Mouse (Mus musculus) embryonic facial prominence, embryonic 11.5 days (tissue): ENCODE results near the gene Zfp143. TPM values are rescaled to one million over a fixed set of nuclear protein-coding genes. Genes with fewer than 3 reads are reported as not detected.
"Not testable (repeated sequence)": the region's sequence is repeated elsewhere in the genome, so short reads cannot be mapped to it uniquely, and the experiment has no call there.

Experiments used
- ATAC-seq: fragments of 200-750 bp; cut with Nextera tagmentation; replicated peaks from 2 replicates; pipeline ENCODE4 v1.8.0; 2017; ENCODE audit warnings: low read depth; ENCODE audit not compliant: insufficient number of reproducible peaks, low FRiP score, low TSS enrichment
- DNase-seq: peaks from one replicate; pipeline ENCODE4 v3.0.0-alpha.2; 2015; ENCODE audit warnings: low spot score
- H3K27ac ChIP-seq: fragments of 300-500 bp; sonication (generic); replicated peaks from 2 replicates; pipeline ENCODE4 v1.5.1; 2014; ENCODE audit warnings: mild to moderate bottlenecking, low read depth, low read length, control low read depth
- H3K27me3 ChIP-seq: fragments of 300-500 bp; sonication (generic); 2 replicates; pipeline ENCODE4 v1.6.1; 2014; ENCODE audit warnings: mild to moderate bottlenecking, low read length, moderate library complexity, mixed read lengths; ENCODE audit not compliant: control insufficient read depth, insufficient read depth
- H3K36me3 ChIP-seq: fragments of 300-500 bp; sonication (generic); replicated peaks from 2 replicates; pipeline ENCODE4 v1.6.1; 2014; ENCODE audit warnings: low read depth, mild to moderate bottlenecking, low read length, moderate library complexity, mixed read lengths; ENCODE audit not compliant: control insufficient read depth, insufficient read depth
- H3K4me1 ChIP-seq: fragments of 300-500 bp; sonication (generic); 2 replicates; pipeline ENCODE4 v1.6.1; 2014; ENCODE audit warnings: low read length, mixed read lengths; ENCODE audit not compliant: control insufficient read depth, insufficient read depth
- H3K4me2 ChIP-seq: fragments of 300-500 bp; sonication (generic); 2 replicates; pipeline ENCODE4 v1.6.1; 2014; ENCODE audit warnings: low read depth, mild to moderate bottlenecking, control low read depth, low read length, moderate library complexity
- H3K4me3 ChIP-seq: fragments of 300-500 bp; sonication (generic); 2 replicates; pipeline ENCODE4 v1.5.1; 2014; ENCODE audit warnings: low read depth, low read length, control low read depth
- H3K9ac ChIP-seq: fragments of 300-500 bp; sonication (generic); replicated peaks from 2 replicates; pipeline ENCODE4 v1.6.1; 2014; ENCODE audit warnings: mild to moderate bottlenecking, control low read depth, low read length
- H3K9me3 ChIP-seq: fragments of 300-500 bp; sonication (generic); replicated peaks from 2 replicates; pipeline ENCODE4 v1.6.1; 2016; ENCODE audit warnings: mild to moderate bottlenecking, low read length, inconsistent platforms, mixed read lengths; ENCODE audit not compliant: control insufficient read depth
- WGBS: fragments of 180-500 bp; shearing (Covaris S2); extraction: QIAGEN DNeasy Blood & Tissue Kit; methylation state at CpG from one replicate; pipeline ENCODE4 v1.1.7; 2014; 5-methylcytosine and 5-hydroxymethylcytosine counted together
- polyA plus RNA-seq: library from polyadenylated mRNA; unstranded; fragments of >200 nt; fragmentation: Nextera tagmentation; extraction: Ambion mirVana; gene quantifications from 2 replicates; pipeline ENCODE4 v1.2.1, GENCODE M21; 2014

Zfp143 gene
- polyA plus RNA-seq, 1 experiment from 2014 or later = 27.5 TPM

DNA sequence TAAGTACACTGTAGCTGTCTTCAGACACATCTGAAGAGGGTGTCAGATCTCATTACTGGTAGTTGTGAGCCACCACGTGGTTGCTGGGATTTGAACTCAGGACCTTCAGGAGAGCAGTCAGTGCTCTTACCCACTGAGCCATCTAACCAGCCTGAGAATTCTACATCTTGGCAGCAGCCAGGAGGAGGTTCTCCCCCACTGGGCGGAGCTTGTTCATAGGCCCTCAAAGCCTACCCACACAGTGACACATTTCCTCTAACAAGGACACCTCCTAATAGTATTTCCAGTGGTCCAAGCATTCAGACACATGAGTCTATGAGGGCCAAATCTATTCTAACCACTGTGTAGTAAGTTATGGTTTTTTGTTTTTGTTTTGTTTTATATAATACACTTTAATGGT is 67.5 kb downstream of the Zfp143 start:
- WGBS = 85% methylated on average over 2 of the region's 2 CpGs
- ATAC-seq = no peak

DNA sequence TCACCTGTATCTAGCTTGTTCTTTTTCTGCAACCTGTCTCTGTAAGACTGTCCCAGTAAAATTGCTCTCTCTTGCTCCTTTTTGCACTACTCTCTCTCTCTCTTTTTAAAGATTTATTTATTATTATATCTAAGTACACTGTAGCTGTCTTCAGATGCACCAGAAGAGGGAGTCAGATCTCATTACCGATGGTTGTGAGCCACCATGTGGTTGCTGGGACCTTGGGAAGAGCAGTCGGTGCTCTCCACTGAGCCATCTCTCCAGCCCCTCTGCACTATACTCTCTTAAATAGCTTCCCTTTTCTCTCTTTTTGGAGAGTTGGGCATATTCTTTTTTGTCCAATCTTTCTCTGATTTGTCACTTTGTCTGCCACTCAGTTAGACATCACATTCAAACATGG is 71.3 kb downstream of the Zfp143 start:
- not testable (repeated sequence) for H3K4me2 ChIP-seq, H3K9me3 ChIP-seq, DNase-seq, H3K27me3 ChIP-seq, H3K9ac ChIP-seq, H3K27ac ChIP-seq, H3K36me3 ChIP-seq, H3K4me3 ChIP-seq, ATAC-seq, H3K4me1 ChIP-seq
- 78% methylated on average over 2 of the region's 2 CpGs for WGBS

More for the DNA sequence above, 67.5 kb downstream of the Zfp143 start:
- Histone ChIP-seq H3K27me3 (no peaks in the 10 kb centered on the region), H3K9ac (no peak overlapping the region), H3K9me3 (no peaks in the 10 kb centered on the region), H3K27ac (no peak overlapping the region), H3K4me2 (no peak overlapping the region), H3K36me3 (peaks cover 5% of the 10 kb centered on the region), H3K4me1 (no peaks in the 10 kb centered on the region), H3K4me3 (no peak overlapping the region)
- no peak for DNase-seq

DNA sequence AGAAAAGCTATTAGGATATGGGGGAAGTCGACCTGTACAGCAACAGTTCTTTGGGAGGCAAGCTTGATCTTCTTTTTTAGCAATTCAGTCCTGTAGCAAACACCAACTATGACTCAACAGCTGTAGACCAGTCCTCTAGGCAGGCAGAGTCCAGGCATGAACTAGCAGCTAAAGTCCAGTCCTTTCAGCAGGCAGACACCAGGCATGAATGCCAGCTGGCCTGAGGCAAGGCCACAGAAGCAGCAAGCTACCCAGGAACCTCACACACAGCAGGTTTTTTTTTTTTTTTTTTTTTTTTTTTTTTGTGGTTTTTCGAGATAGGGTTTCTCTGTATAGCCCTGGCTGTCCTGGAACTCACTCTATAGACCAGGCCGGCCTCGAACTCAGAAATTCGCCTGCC is 73.0 kb downstream of the Zfp143 start:
- Histone ChIP-seq H3K9ac (no peak overlapping the region), H3K36me3 (peaks cover 14% of the 10 kb centered on the region)
- WGBS = 90% methylated on average over 4 of the region's 5 CpGs

DNA sequence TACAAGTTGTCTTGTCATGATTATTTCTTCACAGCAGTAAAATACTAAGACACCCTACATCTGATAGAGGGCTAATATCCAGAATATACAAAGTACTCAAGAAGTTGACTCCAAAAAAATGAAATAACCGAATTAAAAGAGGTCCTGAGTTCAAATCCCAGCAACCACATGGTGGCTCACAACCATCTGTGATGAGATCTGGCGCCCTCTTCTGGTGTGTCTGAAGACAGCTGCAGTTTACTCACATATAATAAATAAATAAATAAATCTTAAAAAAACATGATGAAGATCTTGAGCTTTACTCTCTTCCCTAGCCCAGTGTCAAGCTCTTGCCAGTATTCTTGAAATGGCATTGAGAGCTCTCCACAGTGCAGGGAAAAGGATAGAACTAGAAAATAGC is 77.5 kb downstream of the Zfp143 start:
- ATAC-seq (no peak), DNase-seq (no peak)
- peaks cover 16% of the 10 kb centered on the region for H3K36me3 ChIP-seq
- 90% methylated on average over 2 of the region's 2 CpGs for whole genome bisulfite sequencing
- H3K9ac ChIP-seq = no peak overlapping the region
- no peaks in the 10 kb centered on the region for H3K4me1 ChIP-seq
- no peak overlapping the region for H3K4me2 ChIP-seq
- no peak overlapping the region for H3K4me3 ChIP-seq
- no peaks in the 10 kb centered on the region for H3K9me3 ChIP-seq
- H3K27ac ChIP-seq = no peak overlapping the region
- no peaks in the 10 kb centered on the region for H3K27me3 ChIP-seq

More for the DNA sequence above, 73.0 kb downstream of the Zfp143 start:
- ATAC-seq (no peak), DNase-seq (no peak)
- no peaks in the 10 kb centered on the region for H3K27me3 ChIP-seq
- no peak overlapping the region for H3K4me2 ChIP-seq
- H3K9me3 ChIP-seq = no peaks in the 10 kb centered on the region
- no peak overlapping the region for H3K27ac ChIP-seq
- H3K4me1 ChIP-seq = no peaks in the 10 kb centered on the region
- no peak overlapping the region for H3K4me3 ChIP-seq

DNA sequence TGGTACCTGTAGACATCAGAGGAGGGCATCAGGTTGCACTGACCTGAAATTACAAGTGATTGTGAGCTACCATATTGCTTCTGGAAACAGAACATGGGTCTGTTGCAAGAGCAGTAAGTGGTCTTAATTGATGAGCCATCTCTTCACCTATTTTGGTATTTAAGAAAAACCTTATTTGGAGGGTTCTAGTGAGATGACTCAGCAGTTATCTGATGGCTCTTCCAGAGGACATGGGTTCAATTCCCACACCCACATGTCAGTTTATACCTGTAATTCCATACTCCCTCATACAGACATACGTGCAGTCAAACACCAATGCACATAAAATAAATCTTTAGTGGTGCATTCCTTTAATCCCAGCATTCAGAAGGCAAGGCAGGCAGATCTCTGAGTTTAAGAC is 82.8 kb downstream of the Zfp143 start:
- H3K9me3 ChIP-seq = no peaks in the 10 kb centered on the region
- H3K27me3 ChIP-seq = no peaks in the 10 kb centered on the region
- no peak overlapping the region for H3K9ac ChIP-seq
- 86% methylated on average over 1 of the region's 1 CpGs for WGBS
- DNase-seq (no peak), ATAC-seq (no peak)
- H3K4me3 ChIP-seq = no peak overlapping the region
- no peak overlapping the region for H3K4me2 ChIP-seq
- peaks cover 5% of the 10 kb centered on the region for H3K36me3 ChIP-seq
- no peaks in the 10 kb centered on the region for H3K4me1 ChIP-seq
- H3K27ac ChIP-seq = no peak overlapping the region

Other genes with a start within 250 kb of the Zfp143 start
- 0.28 and 0.50 TPM in 2 replicates for gene Scube2, start 195.5 kb upstream of the Zfp143 start, polyA plus RNA-seq
- gene Dennd5a, start 100.7 kb upstream of the Zfp143 start, polyA plus RNA-seq = 41.5 and 48.2 TPM in 2 replicates
- gene Tmem41b, start 74.3 kb upstream of the Zfp143 start, polyA plus RNA-seq = 82.3 and 88.9 TPM in 2 replicates
- 27.1 and 29.9 TPM in 2 replicates for gene Ipo7, start 42.9 kb upstream of the Zfp143 start, polyA plus RNA-seq
- gene Wee1, start 60.8 kb downstream of the Zfp143 start, polyA plus RNA-seq = 37.7 and 42.7 TPM in 2 replicates
- 21.2 and 22.7 TPM in 2 replicates for gene Swap70, start 160.5 kb downstream of the Zfp143 start, polyA plus RNA-seq